Mouse (Mus musculus): ENCODE data around the gene Gstk1. TPM values are rescaled to one million over a fixed set of nuclear protein-coding genes. Genes with fewer than 3 reads are reported as not detected.

The Gstk1 gene
- polyA plus RNA-seq, 1 experiment from 2014 or later = 15.0 TPM

GRCm38 (mm10) chr6:42264626-42265312, 19.0 kb downstream of the Gstk1 start, which contains the start of gene Casp2:
Gene Casp2, plus strand, starts transcription at chr6:42264985.
- Histone ChIP-seq H3K9me3 (ENCODE audit: control insufficient read depth, low read length) (no peaks in the 10 kb centered on the region), H3K9ac (ENCODE audit: low read depth, low read length) (peak within 1 kb of the TSS; percentile 98), H3K27ac (ENCODE audit: low read depth, low read length) (peak within 1 kb of the TSS; percentile 92), H3K36me3 (ENCODE audit: control insufficient read depth, insufficient read depth, low read length) (peaks cover 19% of the 10 kb centered on the region), H3K4me3 (ENCODE audit: low read length) (peak within 1 kb of the TSS; percentile 93), H3K27me3 (replicated peaks; ENCODE audit: control insufficient read depth, insufficient read depth, low read length) (no peaks in the 10 kb centered on the region), H3K4me1 (ENCODE audit: control insufficient read depth, insufficient read depth, low read depth, low read length) (peaks cover 7% of the 10 kb centered on the region), H3K4me2 (ENCODE audit: low read length) (peak within 1 kb of the TSS; percentile 75)
- under 1% methylated on average over 43 of the region's 51 CpGs for WGBS
- peak; percentile 100 for ATAC-seq

GRCm38 (mm10) chr6:42265391-42266330, 19.9 kb downstream of the Gstk1 start:
- Histone ChIP-seq H3K27ac (ENCODE audit: low read depth, low read length) (peak overlapping the region; percentile 92), H3K36me3 (ENCODE audit: control insufficient read depth, insufficient read depth, low read length) (peaks cover 21% of the 10 kb centered on the region), H3K9ac (ENCODE audit: low read depth, low read length) (peak overlapping the region; percentile 98), H3K4me1 (ENCODE audit: control insufficient read depth, insufficient read depth, low read depth, low read length) (peaks cover 7% of the 10 kb centered on the region), H3K9me3 (ENCODE audit: control insufficient read depth, low read length) (no peaks in the 10 kb centered on the region), H3K4me2 (ENCODE audit: low read length) (peak overlapping the region; percentile 75), H3K27me3 (replicated peaks; ENCODE audit: control insufficient read depth, insufficient read depth, low read length) (no peaks in the 10 kb centered on the region), H3K4me3 (ENCODE audit: low read length) (peak overlapping the region; percentile 93)
- no peak for ATAC-seq
- WGBS = under 1% methylated on average over 21 of the region's 21 CpGs

DNA sequence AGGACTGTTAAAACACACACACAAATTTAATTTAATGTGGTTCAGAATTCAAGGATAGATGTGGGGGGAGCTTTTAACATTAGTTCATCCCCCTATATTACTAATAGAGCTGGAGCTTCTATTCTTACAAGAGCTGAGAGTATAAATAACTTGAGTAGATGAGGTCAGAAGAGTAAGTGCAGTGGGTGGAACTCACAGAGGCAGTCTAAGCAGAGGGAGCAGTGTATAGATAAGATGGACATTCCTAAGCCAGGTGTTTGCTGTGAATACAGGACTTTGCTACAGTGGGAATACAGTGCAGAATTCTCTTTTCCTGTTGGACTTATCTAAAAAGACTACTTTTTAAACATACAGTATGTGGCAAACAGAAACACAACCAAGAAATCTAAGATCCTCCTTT, 25.1 kb downstream of the Gstk1 start:
- Histone ChIP-seq H3K4me2 (ENCODE audit: low read length) (no peak overlapping the region), H3K9me3 (ENCODE audit: control insufficient read depth, low read length) (no peaks in the 10 kb centered on the region), H3K4me3 (ENCODE audit: low read length) (no peak overlapping the region), H3K4me1 (ENCODE audit: control insufficient read depth, insufficient read depth, low read depth, low read length) (peaks cover 4% of the 10 kb centered on the region), H3K27me3 (replicated peaks; ENCODE audit: control insufficient read depth, insufficient read depth, low read length) (no peaks in the 10 kb centered on the region), H3K9ac (ENCODE audit: low read depth, low read length) (no peak overlapping the region), H3K27ac (ENCODE audit: low read depth, low read length) (no peak overlapping the region), H3K36me3 (ENCODE audit: control insufficient read depth, insufficient read depth, low read length) (peaks cover 34% of the 10 kb centered on the region)
- no peak for ATAC-seq

GRCm38 (mm10) chr6:42276151-42276550, 30.4 kb downstream of the Gstk1 start:
- Histone ChIP-seq H3K9ac (ENCODE audit: low read depth, low read length) (no peak overlapping the region), H3K4me1 (ENCODE audit: control insufficient read depth, insufficient read depth, low read depth, low read length) (no peaks in the 10 kb centered on the region), H3K4me3 (ENCODE audit: low read length) (no peak overlapping the region), H3K27ac (ENCODE audit: low read depth, low read length) (no peak overlapping the region), H3K36me3 (ENCODE audit: control insufficient read depth, insufficient read depth, low read length) (peaks cover 41% of the 10 kb centered on the region), H3K4me2 (ENCODE audit: low read length) (no peak overlapping the region), H3K27me3 (replicated peaks; ENCODE audit: control insufficient read depth, insufficient read depth, low read length) (no peaks in the 10 kb centered on the region), H3K9me3 (ENCODE audit: control insufficient read depth, low read length) (no peaks in the 10 kb centered on the region)
- 43% methylated on average over 2 of the region's 2 CpGs for WGBS
- no peak for ATAC-seq

DNA sequence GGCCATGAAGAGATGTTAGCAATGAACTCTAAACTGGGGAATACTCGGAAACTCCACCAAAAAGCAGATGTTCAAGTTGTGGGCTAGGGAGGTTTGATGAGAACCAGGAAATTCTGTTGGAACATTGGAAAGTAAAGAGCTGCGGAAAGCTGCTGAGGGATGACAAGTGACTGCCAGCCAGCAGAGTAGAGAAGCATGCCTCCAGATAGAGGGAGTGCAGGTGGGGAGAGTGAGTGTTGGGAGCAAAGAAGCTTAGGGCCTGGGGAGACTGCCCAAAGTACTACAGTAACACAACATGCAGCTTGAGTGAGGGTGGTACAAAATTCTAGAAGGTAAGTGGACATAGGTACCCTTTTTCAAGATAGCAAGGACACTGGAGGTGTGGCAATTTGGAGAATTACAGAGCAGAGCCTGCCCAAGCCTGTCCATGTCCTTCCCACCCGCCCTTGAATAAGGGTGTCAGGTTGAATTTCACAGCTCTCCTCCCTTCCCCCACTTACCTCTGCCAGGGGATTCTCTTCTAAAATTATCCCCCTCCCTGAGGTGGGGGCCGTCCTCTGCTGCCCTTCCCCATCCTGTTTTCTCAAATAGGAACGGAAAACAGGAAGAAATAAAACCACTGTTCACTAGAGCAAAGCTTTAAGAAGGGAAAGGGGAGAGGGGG, 37.3 kb downstream of the Gstk1 start:
- no peaks in the 10 kb centered on the region for H3K9me3 ChIP-seq (ENCODE audit: control insufficient read depth, low read length)
- H3K27me3 ChIP-seq (replicated peaks; ENCODE audit: control insufficient read depth, insufficient read depth, low read length) = no peaks in the 10 kb centered on the region
- H3K36me3 ChIP-seq (ENCODE audit: control insufficient read depth, insufficient read depth, low read length) = peaks cover 16% of the 10 kb centered on the region
- no peak overlapping the region for H3K4me2 ChIP-seq (ENCODE audit: low read length)
- H3K4me1 ChIP-seq (ENCODE audit: control insufficient read depth, insufficient read depth, low read depth, low read length) = no peaks in the 10 kb centered on the region
- H3K27ac ChIP-seq (ENCODE audit: low read depth, low read length) = no peak overlapping the region
- no peak overlapping the region for H3K9ac ChIP-seq (ENCODE audit: low read depth, low read length)
- WGBS = 84% methylated on average over 5 of the region's 5 CpGs
- ATAC-seq = peak; percentile 19; the same call in 1 of the 2 replicates
- no peak overlapping the region for H3K4me3 ChIP-seq (ENCODE audit: low read length)

DNA sequence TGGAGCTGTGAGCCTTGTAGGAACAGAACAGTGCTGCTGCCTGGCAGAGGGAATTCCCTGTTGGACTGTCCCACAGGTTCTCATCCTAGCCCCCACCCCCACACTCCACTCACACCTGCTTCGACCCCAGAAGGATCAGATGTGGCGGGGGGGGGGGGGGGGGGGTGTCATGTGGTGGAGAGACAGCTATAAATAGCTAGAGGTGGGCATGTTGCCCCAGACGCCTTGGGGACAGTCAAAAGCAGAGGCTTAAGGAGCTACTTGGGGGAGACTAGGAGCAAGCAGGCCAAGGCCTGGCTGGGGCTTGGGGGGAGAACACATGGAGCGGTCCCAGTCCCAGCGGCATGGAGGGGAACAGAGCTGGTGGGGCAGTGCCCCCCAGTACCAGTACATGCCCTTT, 40.7 kb downstream of the Gstk1 start, which contains the start of gene Clcn1:
Gene Clcn1, plus strand, starts transcription at position 238 of the 400 bp plus-strand sequence.
- Histone ChIP-seq H3K27ac (ENCODE audit: low read depth, low read length) (no peak within 1 kb of the TSS), H3K9me3 (ENCODE audit: control insufficient read depth, low read length) (no peaks in the 10 kb centered on the region), H3K4me2 (ENCODE audit: low read length) (no peak within 1 kb of the TSS), H3K4me3 (ENCODE audit: low read length) (no peak within 1 kb of the TSS), H3K9ac (ENCODE audit: low read depth, low read length) (no peak within 1 kb of the TSS), H3K4me1 (ENCODE audit: control insufficient read depth, insufficient read depth, low read depth, low read length) (no peaks in the 10 kb centered on the region), H3K36me3 (ENCODE audit: control insufficient read depth, insufficient read depth, low read length) (peaks cover 4% of the 10 kb centered on the region; the same call in 1 of the 2 replicates), H3K27me3 (replicated peaks; ENCODE audit: control insufficient read depth, insufficient read depth, low read length) (no peaks in the 10 kb centered on the region)
- ATAC-seq = peak; percentile 46; the same call in 1 of the 2 replicates
- 72% methylated on average over 4 of the region's 5 CpGs for WGBS

DNA sequence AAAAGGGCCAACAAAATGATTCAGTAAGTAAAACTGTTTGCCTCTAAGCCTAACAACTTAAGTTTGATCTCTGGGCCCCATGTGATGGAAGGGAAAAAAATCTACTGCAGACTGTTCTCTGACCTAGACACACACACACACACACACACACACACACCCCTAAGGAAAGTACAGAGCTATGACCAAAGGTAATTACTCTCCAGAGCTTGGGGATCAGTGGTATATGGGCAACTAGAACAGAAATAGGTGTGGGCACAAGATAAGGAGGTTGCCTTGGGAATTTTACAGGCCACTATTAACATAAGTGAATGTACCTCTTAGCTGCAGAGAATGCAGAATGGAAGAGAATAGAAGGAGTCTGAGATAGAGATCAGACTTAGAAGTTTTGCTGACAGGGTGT, 41.8 kb downstream of the Gstk1 start:
- Histone ChIP-seq H3K27me3 (replicated peaks; ENCODE audit: control insufficient read depth, insufficient read depth, low read length) (no peaks in the 10 kb centered on the region), H3K9ac (ENCODE audit: low read depth, low read length) (no peak overlapping the region), H3K4me2 (ENCODE audit: low read length) (no peak overlapping the region), H3K27ac (ENCODE audit: low read depth, low read length) (no peak overlapping the region), H3K4me3 (ENCODE audit: low read length) (no peak overlapping the region), H3K4me1 (ENCODE audit: control insufficient read depth, insufficient read depth, low read depth, low read length) (no peaks in the 10 kb centered on the region), H3K9me3 (ENCODE audit: control insufficient read depth, low read length) (no peaks in the 10 kb centered on the region), H3K36me3 (ENCODE audit: control insufficient read depth, insufficient read depth, low read length) (peaks cover 4% of the 10 kb centered on the region; the same call in 1 of the 2 replicates)
- ATAC-seq = no peak

GRCm38 (mm10) chr6:42293327-42293726, 47.6 kb downstream of the Gstk1 start:
- no peaks in the 10 kb centered on the region for H3K4me1 ChIP-seq (ENCODE audit: control insufficient read depth, insufficient read depth, low read depth, low read length)
- H3K9me3 ChIP-seq (ENCODE audit: control insufficient read depth, low read length) = no peaks in the 10 kb centered on the region
- H3K27ac ChIP-seq (ENCODE audit: low read depth, low read length) = no peak overlapping the region
- no peak for ATAC-seq
- H3K27me3 ChIP-seq (replicated peaks; ENCODE audit: control insufficient read depth, insufficient read depth, low read length) = no peaks in the 10 kb centered on the region
- no peak overlapping the region for H3K4me3 ChIP-seq (ENCODE audit: low read length)
- H3K9ac ChIP-seq (ENCODE audit: low read depth, low read length) = no peak overlapping the region
- H3K4me2 ChIP-seq (ENCODE audit: low read length) = no peak overlapping the region
- H3K36me3 ChIP-seq (ENCODE audit: control insufficient read depth, insufficient read depth, low read length) = no peaks in the 10 kb centered on the region
- WGBS = 91% methylated on average over 6 of the region's 6 CpGs

Measured in hindbrain, embryonic 16.5 days (tissue).